Comparison of ENCODE assay signal across 15 mouse cellular contexts in genomic region chr9:102922866-102923434, GRCm38 (mm10).
DNase-seq lines count a peak whose midpoint lies in the region.
"Had no signal": no experiment of that assay in that cellular context is flagged by ENCODE, and none has a peak within 500 bp of the region (broad histone marks: within the 10 kb centered on the region; RNA-seq: fewer than 3 reads in every experiment).

No protein-coding gene starts in this region.

- intact Hi-C loops in left cerebral cortex, postnatal 4 days (cut with DNase I), result no loop called here

- peak; percentile 73 for DNase-seq in heart, adult 11 months
- no peak for DNase-seq in heart, adult 8-10 months (ENCODE audit: low spot score)
- peak; percentile 18 to 23 for DNase-seq in left cerebral cortex, adult 18-20 months (ENCODE audit: low spot score in 2 of 2)
- no peak for DNase-seq in left cerebral cortex, postnatal 4 days
- DNase-seq in brain, adult 2 months (ENCODE audit: low read depth, low spot score), result peak; percentile 59
- peak; percentile 51 for DNase-seq in telencephalon, adult 2 months (ENCODE audit: low read depth, low spot score)
- DNase-seq: adrenal gland, adult 2 months; adrenal gland, postnatal 14 days; cerebellum, adult 11-12 months; cerebellum, adult 8-10 months; cerebellum, postnatal 10 days; cerebellum, postnatal 36 days; embryo, embryonic 11 days; gastrocnemius, postnatal 10 days; gastrocnemius, postnatal 36 days had no signal

Comparison
In these comparisons a context has a peak if more than half of its experiments do, and no peak if none do; other contexts are left out.
1. DNase-seq: peak in heart, adult 11 months (single experiment), left cerebral cortex, adult 18-20 months (2 of 2), brain, adult 2 months (single experiment) and telencephalon, adult 2 months (single experiment); none in heart, adult 8-10 months (single experiment) and left cerebral cortex, postnatal 4 days (single experiment).